ENCODE assay signal across 8 mouse cellular contexts in genomic region chr2:136720235-136720634, GRCm38 (mm10). TPM values are rescaled to one million over a fixed set of nuclear protein-coding genes. Genes with fewer than 3 reads are reported as not detected.
A peak's percentile ranks its signal among the peaks of the same experiment; 100 is the strongest.
DNase-seq lines count a peak whose midpoint lies in the region; ATAC-seq and TF ChIP-seq lines count a peak whose summit lies in the region.
"Had no signal": no experiment of that assay in that cellular context is flagged by ENCODE, and none has a peak within 500 bp of the region (broad histone marks: within the 10 kb centered on the region; RNA-seq: fewer than 3 reads in every experiment).

No protein-coding gene starts in this region.

- H3K36me3 ChIP-seq in liver, postnatal 0 days (replicated peaks; ENCODE audit: insufficient read depth, low read length) = no peaks in the 10 kb centered on the region
- H3K36me3 ChIP-seq in liver, embryonic 11.5 days (ENCODE audit: control insufficient read depth, insufficient read depth, low read length) = no peaks in the 10 kb centered on the region
- no peaks in the 10 kb centered on the region for H3K36me3 ChIP-seq in neural tube, embryonic 11.5 days (ENCODE audit: control insufficient read depth, insufficient read depth, low read length)

- WGBS in liver, postnatal 0 days (ENCODE audit: insufficient replicate concordance) = 15% methylated on average over 4 of the region's 4 CpGs
- WGBS in liver, embryonic 11.5 days = 19% methylated on average over 4 of the region's 4 CpGs
- 26% methylated on average over 4 of the region's 4 CpGs for WGBS in neural tube, embryonic 11.5 days

- H3K9me3 ChIP-seq in liver, postnatal 0 days (ENCODE audit: low read length) = no peaks in the 10 kb centered on the region
- H3K9me3 ChIP-seq in liver, embryonic 11.5 days (ENCODE audit: control insufficient read depth, low read length) = no peaks in the 10 kb centered on the region
- H3K9me3 ChIP-seq in neural tube, embryonic 11.5 days (ENCODE audit: control insufficient read depth, low read length) = no peaks in the 10 kb centered on the region

- no peak for ATAC-seq in liver, postnatal 0 days
- no peak for ATAC-seq in liver, embryonic 11.5 days (replicated peaks; ENCODE audit: low FRiP score)
- peak; percentile 46 to 60; a peak in 2 of 4 replicates for ATAC-seq in hematopoietic stem cell, adult 5-6 weeks (replicated peaks in 1 of 2; ENCODE audit: insufficient read depth in 1 of 2, low FRiP score in 2 of 2, low TSS enrichment in 1 of 2, low read depth in 1 of 2, poor library complexity in 2 of 2, severe bottlenecking in 2 of 2)
- no peak for ATAC-seq in neural tube, embryonic 11.5 days (ENCODE audit: insufficient read depth, low FRiP score, low TSS enrichment)

- DNase-seq in liver, postnatal 0 days = peak; percentile 34
- no peak for DNase-seq in liver, embryonic 11.5 days (ENCODE audit: low spot score)
- DNase-seq in adipocyte (ENCODE audit: low spot score) = peak; percentile 88
- DNase-seq in cerebellum, adult 8-10 months = peak; percentile 80
- peak; percentile 41 for DNase-seq in neural tube, embryonic 11.5 days (ENCODE audit: low spot score)
- DNase-seq in spleen, postnatal 10 days (ENCODE audit: low spot score in 2 of 2) = no peak

- peak; percentile 46 for TF ChIP-seq CTCF in liver, postnatal 0 days (IDR thresholded peaks at IDR 0.05; ENCODE audit: low read depth)

- H3K27me3 ChIP-seq in liver, postnatal 0 days (ENCODE audit: insufficient read depth, low read length) = no peaks in the 10 kb centered on the region
- H3K27me3 ChIP-seq in liver, embryonic 11.5 days (replicated peaks; ENCODE audit: control insufficient read depth, insufficient read depth, low read length) = no peaks in the 10 kb centered on the region
- H3K27me3 ChIP-seq in neural tube, embryonic 11.5 days (ENCODE audit: control insufficient read depth, insufficient read depth, low read length) = no peaks in the 10 kb centered on the region

- no peaks in the 10 kb centered on the region for H3K4me1 ChIP-seq in liver, postnatal 0 days (ENCODE audit: insufficient read depth)
- H3K4me1 ChIP-seq in liver, embryonic 11.5 days (replicated peaks; ENCODE audit: control insufficient read depth, insufficient read depth, low read length) = no peaks in the 10 kb centered on the region
- H3K4me1 ChIP-seq in neural tube, embryonic 11.5 days (ENCODE audit: control insufficient read depth, insufficient read depth, low read length) = no peaks in the 10 kb centered on the region

- H3K9ac ChIP-seq in liver, postnatal 0 days (replicated peaks) = no peak overlapping the region
- H3K9ac ChIP-seq in liver, embryonic 11.5 days (ENCODE audit: low read depth, low read length) = no peak overlapping the region
- H3K9ac ChIP-seq in neural tube, embryonic 11.5 days (ENCODE audit: low read length) = no peak overlapping the region

- H3K4me3 ChIP-seq in liver, postnatal 0 days (ENCODE audit: low read depth, low read length) = no peak overlapping the region
- H3K4me3 ChIP-seq in liver, embryonic 11.5 days (ENCODE audit: low read depth, low read length) = no peak overlapping the region
- no peak overlapping the region for H3K4me3 ChIP-seq in neural tube, embryonic 11.5 days (ENCODE audit: low read depth, low read length)

- no peak for TF ChIP-seq EP300 in liver, postnatal 0 days (IDR thresholded peaks at IDR 0.05; ENCODE audit: low read depth)

- no peak overlapping the region for H3K4me2 ChIP-seq in liver, postnatal 0 days (ENCODE audit: low read depth, low read length)
- no peak overlapping the region for H3K4me2 ChIP-seq in liver, embryonic 11.5 days
- H3K4me2 ChIP-seq in neural tube, embryonic 11.5 days (ENCODE audit: low read depth) = no peak overlapping the region

- H3K27ac ChIP-seq in liver, postnatal 0 days (ENCODE audit: low read depth) = no peak overlapping the region
- H3K27ac ChIP-seq in liver, embryonic 11.5 days (ENCODE audit: low read depth, low read length) = no peak overlapping the region
- no peak overlapping the region for H3K27ac ChIP-seq in neural tube, embryonic 11.5 days (ENCODE audit: low read depth, low read length)

RNA-seq across cellular contexts. Expression of gene Snap25, which starts 7.0 kb away (rescaled TPM):
- 0.11 TPM in 1 of 2 replicates, not detected in the other for polyA plus RNA-seq in liver, postnatal 0 days (2015; fragmentation: Nextera tagmentation; extraction: Ambion mirVana)
- polyA plus RNA-seq in liver, embryonic 11.5 days (2014; fragmentation: Nextera tagmentation; extraction: Ambion mirVana) = 8.7 and 9.5 TPM in 2 replicates
- not detected in 2 replicates for total RNA-seq in hematopoietic stem cell, adult 5-6 weeks (2017)
- 65.9 and 69.6 TPM in 2 replicates for polyA plus RNA-seq in neural tube, embryonic 11.5 days (2014; fragmentation: Nextera tagmentation; extraction: Ambion mirVana)
- polyA plus RNA-seq: spleen, adult 2 months had no signal

Comparison
In these comparisons a context has a peak if more than half of its experiments do, and no peak if none do; other contexts are left out.
1. DNase-seq: peak in liver, postnatal 0 days (single experiment), adipocyte (single experiment), cerebellum, adult 8-10 months (single experiment) and neural tube, embryonic 11.5 days (single experiment); none in liver, embryonic 11.5 days (single experiment) and spleen, postnatal 10 days (0 of 2).
2. ATAC-seq: peak in hematopoietic stem cell, adult 5-6 weeks (2 of 2); none in liver, postnatal 0 days (single experiment), liver, embryonic 11.5 days (single experiment) and neural tube, embryonic 11.5 days (single experiment).